Mouse (Mus musculus): ENCODE measurements around the gene Ms4a3.

- TF ChIP-seq CTCF (IDR thresholded peaks at IDR 0.05; ENCODE audit: low read depth), result no peak
- no peak for TF ChIP-seq EP300 (IDR thresholded peaks at IDR 0.05; ENCODE audit: low read depth)
Measured at GRCm38 (mm10) chr19:11649564-11649963, 8.9 kb upstream of the Ms4a3 start.

Measured in liver, postnatal 0 days (tissue).